Mouse (Mus musculus): ENCODE data around the gene Khdc3. TPM values are rescaled to one million over a fixed set of nuclear protein-coding genes. Genes with fewer than 3 reads are reported as not detected.

The Khdc3 gene
- total and polyA plus RNA-seq, 3 experiments: 0.17 to 0.86 (median 0.84) TPM

- no peak overlapping the region for H3K4me3 ChIP-seq (replicated peaks in 1 of 3; ENCODE audit: low read depth in 2 of 3, low read length in 2 of 3, poor library complexity in 1 of 3)
- dilution Hi-C loops (cut with MboI; ENCODE audit: extremely low pct_ligation_motif_present, extremely low pct_unique_long_range_greater_than_20kb, low sequenced_read_pairs) (no loop called here), in situ Hi-C loops (cut with MboI; ENCODE audit: low pct_ligation_motif_present, low pct_unique_long_range_greater_than_20kb, low sequenced_read_pairs) (no loop called here)
- no peak overlapping the region for H3K9ac ChIP-seq (ENCODE audit: insufficient read depth, low read depth)
- no peak overlapping the region for H3K27ac ChIP-seq (ENCODE audit: insufficient read depth, low read depth)
- H3K27me3 ChIP-seq (replicated peaks): no peaks in the 10 kb centered on the region
- peaks cover 0 to 7% of the 10 kb centered on the region in 2 experiments for H3K36me3 ChIP-seq (replicated peaks in 1 of 2; ENCODE audit: control insufficient read depth in 1 of 2, insufficient read depth in 1 of 2, low read length in 1 of 2)
- DNase-seq (ENCODE audit: extremely low read depth): no peak
- TF ChIP-seq SMC3 (IDR thresholded peaks at IDR 0.05; ENCODE audit: low read depth, low read length): no peak
- no peak for TF ChIP-seq MXI1 (IDR thresholded peaks at IDR 0.05; ENCODE audit: low read depth, low read length)
- no peak for TF ChIP-seq JUN (IDR thresholded peaks at IDR 0.05; ENCODE audit: insufficient read depth, low read depth, low read length)
- no peak for TF ChIP-seq ZKSCAN1 (IDR thresholded peaks at IDR 0.05; ENCODE audit: borderline replicate concordance, low read depth, low read length)
- no peak for TF ChIP-seq NRF1 (IDR thresholded peaks at IDR 0.05; ENCODE audit: low read depth, low read length)
- no peak for TF ChIP-seq NELFE (IDR thresholded peaks at IDR 0.05; ENCODE audit: low read depth, low read length)
- TF ChIP-seq GABPA (IDR thresholded peaks at IDR 0.05; ENCODE audit: insufficient replicate concordance, low read depth, low read length): no peak
- peaks cover 0 to 21% of the 10 kb centered on the region in 2 experiments; a peak in 2 of 4 replicates for H3K4me1 ChIP-seq (ENCODE audit: control insufficient read depth in 1 of 2, insufficient read depth in 2 of 2)
- no peaks in the 10 kb centered on the region for H3K79me2 ChIP-seq (replicated peaks; ENCODE audit: control insufficient read depth, extremely low read depth, insufficient read depth, poor library complexity, severe bottlenecking)
- no peak overlapping the region for H3K4me2 ChIP-seq (ENCODE audit: insufficient read depth, low read depth, poor library complexity, severe bottlenecking)
- H3K9me3 ChIP-seq (replicated peaks; ENCODE audit: low read length): no peaks in the 10 kb centered on the region
These were observed 2.2 kb downstream of the Khdc3 start for GRCm38 (mm10) chr9:73103880-73104198.

GRCm38 (mm10) chr9:73105141-73105540, 3.5 kb downstream of the Khdc3 start:
- Histone ChIP-seq H3K9ac (ENCODE audit: insufficient read depth, low read depth) (no peak overlapping the region), H3K4me3 (replicated peaks in 1 of 3; ENCODE audit: low read depth in 2 of 3, low read length in 2 of 3, poor library complexity in 1 of 3) (no peak overlapping the region), H3K9me3 (replicated peaks; ENCODE audit: low read length) (no peaks in the 10 kb centered on the region), H3K27ac (ENCODE audit: insufficient read depth, low read depth) (no peak overlapping the region), H3K4me1 (ENCODE audit: control insufficient read depth in 1 of 2, insufficient read depth in 2 of 2) (peaks cover 0 to 21% of the 10 kb centered on the region in 2 experiments; a peak in 2 of 4 replicates), H3K27me3 (replicated peaks) (no peaks in the 10 kb centered on the region), H3K36me3 (replicated peaks in 1 of 2; ENCODE audit: control insufficient read depth in 1 of 2, insufficient read depth in 1 of 2, low read length in 1 of 2) (peaks cover 0 to 7% of the 10 kb centered on the region in 2 experiments), H3K4me2 (ENCODE audit: insufficient read depth, low read depth, poor library complexity, severe bottlenecking) (no peak overlapping the region), H3K79me2 (replicated peaks; ENCODE audit: control insufficient read depth, extremely low read depth, insufficient read depth, poor library complexity, severe bottlenecking) (no peaks in the 10 kb centered on the region)
- TF ChIP-seq ZC3H11A (IDR thresholded peaks at IDR 0.05; ENCODE audit: low read depth, low read length): no peak
- TF ChIP-seq ETS1 (conservative IDR thresholded peaks at IDR 0.05; ENCODE audit: low read depth, low read length): no peak
- no peak for TF ChIP-seq JUN (IDR thresholded peaks at IDR 0.05; ENCODE audit: insufficient read depth, low read depth, low read length)
- TF ChIP-seq PAX5 (IDR thresholded peaks at IDR 0.05; ENCODE audit: low read length): no peak
- no peak for TF ChIP-seq ZMIZ1 (IDR thresholded peaks at IDR 0.05; ENCODE audit: low read depth, low read length)
- TF ChIP-seq POLR2AphosphoS2 (IDR thresholded peaks at IDR 0.05; ENCODE audit: low read depth, low read length): no peak
- no peak for TF ChIP-seq MYC (IDR thresholded peaks at IDR 0.05; ENCODE audit: low read depth, low read length)
- no peak for TF ChIP-seq IRF4 (IDR thresholded peaks at IDR 0.05; ENCODE audit: low read depth, low read length)
- no peak for TF ChIP-seq MAX (IDR thresholded peaks at IDR 0.05; ENCODE audit: low read length)
- TF ChIP-seq GABPA (IDR thresholded peaks at IDR 0.05; ENCODE audit: insufficient replicate concordance, low read depth, low read length): no peak
- TF ChIP-seq E2F4 (IDR thresholded peaks at IDR 0.05; ENCODE audit: insufficient replicate concordance, low read depth, low read length): no peak
- no peak for TF ChIP-seq MXI1 (IDR thresholded peaks at IDR 0.05; ENCODE audit: low read depth, low read length)
- TF ChIP-seq USF1 (IDR thresholded peaks at IDR 0.05; ENCODE audit: low read depth, low read length): no peak
- TF ChIP-seq MAZ (IDR thresholded peaks at IDR 0.05; ENCODE audit: low read depth, low read length): no peak
- no peak for TF ChIP-seq SMC3 (IDR thresholded peaks at IDR 0.05; ENCODE audit: low read depth, low read length)
- TF ChIP-seq TBP (conservative IDR thresholded peaks at IDR 0.05; ENCODE audit: low read depth, low read length): no peak
- TF ChIP-seq ELF1 (IDR thresholded peaks at IDR 0.05; ENCODE audit: low read depth, low read length): no peak
- no peak for DNase-seq (ENCODE audit: extremely low read depth)
- in situ Hi-C loops (cut with MboI; ENCODE audit: low pct_ligation_motif_present, low pct_unique_long_range_greater_than_20kb, low sequenced_read_pairs): no loop called here
- dilution Hi-C loops (cut with MboI; ENCODE audit: extremely low pct_ligation_motif_present, extremely low pct_unique_long_range_greater_than_20kb, low sequenced_read_pairs): no loop called here
